Mouse (Mus musculus): ENCODE measurements at regions not wholly inside any gene's neighbourhood (a gene's known extent, or its start where the extent isn't known, plus 50 kb on each side); places are given as distances from the start of the nearest gene placed in this dataset.

DNA sequence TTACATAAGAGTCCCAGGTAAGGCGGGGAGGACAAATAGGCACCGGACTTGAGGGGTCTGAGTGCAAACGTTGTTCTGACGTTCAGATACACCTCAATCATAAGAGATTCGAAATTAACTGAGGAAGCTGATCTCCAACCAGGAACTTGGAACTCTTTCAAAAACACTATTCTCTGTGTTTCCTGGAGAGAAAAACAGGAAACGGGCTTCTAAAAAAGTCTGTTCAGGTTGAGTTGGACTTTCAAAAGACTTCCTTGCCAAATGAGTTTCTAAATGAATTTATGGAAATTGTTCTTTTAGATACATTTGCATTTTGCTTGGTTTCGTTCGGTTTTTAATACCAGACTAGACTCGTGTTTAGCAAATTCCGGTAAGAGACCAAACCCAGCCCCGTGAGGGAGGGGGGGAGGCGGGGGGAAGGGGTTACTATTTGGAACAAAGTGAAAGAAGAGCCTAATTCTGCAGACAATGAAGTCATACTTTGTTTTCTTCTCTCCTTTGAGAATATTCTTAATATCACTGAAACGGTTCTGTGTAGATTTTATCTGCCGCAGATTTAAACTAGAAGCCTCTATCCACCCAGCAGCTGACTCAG lies 432.3 kb upstream of the Acvr2a start:
- TF ChIP-seq GATA1 (IDR thresholded peaks at IDR 0.05; ENCODE audit: low read length): no peak

GRCm38 (mm10) chr2:48398504-48398903 lies 415.4 kb upstream of the Acvr2a start:
- TF ChIP-seq GATA1 (IDR thresholded peaks at IDR 0.05; ENCODE audit: low read length): no peak

- no peak for TF ChIP-seq GATA1 (IDR thresholded peaks at IDR 0.05; ENCODE audit: low read length)
Observed at GRCm38 (mm10) chr2:48399191-48399590, 414.7 kb upstream of the Acvr2a start.

DNA sequence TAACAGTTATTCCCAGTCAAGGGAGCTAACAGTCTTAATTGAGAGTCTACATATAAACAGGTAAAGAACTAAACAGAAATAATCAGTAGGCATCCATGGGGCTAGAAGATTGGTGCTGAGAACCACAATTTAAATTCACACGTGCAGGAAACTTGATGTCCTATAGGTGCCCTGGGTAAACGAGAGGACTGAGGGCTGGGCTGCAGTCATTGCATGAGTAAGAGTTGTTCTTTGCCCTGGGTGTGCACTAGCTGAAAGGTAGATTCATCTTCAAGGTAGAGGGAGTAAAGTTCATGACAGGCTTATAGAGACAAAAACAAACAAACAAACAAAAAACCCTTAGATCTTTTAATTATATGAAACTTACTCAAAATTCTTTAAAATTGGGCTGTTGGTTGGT lies 411.1 kb upstream of the Acvr2a start:
- no peak for TF ChIP-seq GATA1 (IDR thresholded peaks at IDR 0.05; ENCODE audit: low read length)

GRCm38 (mm10) chr2:48404460-48404859 lies 409.4 kb upstream of the Acvr2a start:
- TF ChIP-seq GATA1 (IDR thresholded peaks at IDR 0.05; ENCODE audit: low read length): no peak

- TF ChIP-seq GATA1 (IDR thresholded peaks at IDR 0.05; ENCODE audit: low read length): no peak
Observed at GRCm38 (mm10) chr2:48407876-48408275, 406.0 kb upstream of the Acvr2a start.

GRCm38 (mm10) chr2:48409876-48410275 lies 404.0 kb upstream of the Acvr2a start:
- TF ChIP-seq GATA1 (IDR thresholded peaks at IDR 0.05; ENCODE audit: low read length): no peak

GRCm38 (mm10) chr2:48411392-48411791 lies 402.5 kb upstream of the Acvr2a start:
- TF ChIP-seq GATA1 (IDR thresholded peaks at IDR 0.05; ENCODE audit: low read length): no peak

- TF ChIP-seq GATA1 (IDR thresholded peaks at IDR 0.05; ENCODE audit: low read length): no peak
Observed at GRCm38 (mm10) chr2:48412683-48413440, 401.0 kb upstream of the Acvr2a start.

- peak; percentile 56 for TF ChIP-seq GATA1 (IDR thresholded peaks at IDR 0.05; ENCODE audit: low read length)
Observed at GRCm38 (mm10) chr2:48414596-48415481, 399.1 kb upstream of the Acvr2a start.

DNA sequence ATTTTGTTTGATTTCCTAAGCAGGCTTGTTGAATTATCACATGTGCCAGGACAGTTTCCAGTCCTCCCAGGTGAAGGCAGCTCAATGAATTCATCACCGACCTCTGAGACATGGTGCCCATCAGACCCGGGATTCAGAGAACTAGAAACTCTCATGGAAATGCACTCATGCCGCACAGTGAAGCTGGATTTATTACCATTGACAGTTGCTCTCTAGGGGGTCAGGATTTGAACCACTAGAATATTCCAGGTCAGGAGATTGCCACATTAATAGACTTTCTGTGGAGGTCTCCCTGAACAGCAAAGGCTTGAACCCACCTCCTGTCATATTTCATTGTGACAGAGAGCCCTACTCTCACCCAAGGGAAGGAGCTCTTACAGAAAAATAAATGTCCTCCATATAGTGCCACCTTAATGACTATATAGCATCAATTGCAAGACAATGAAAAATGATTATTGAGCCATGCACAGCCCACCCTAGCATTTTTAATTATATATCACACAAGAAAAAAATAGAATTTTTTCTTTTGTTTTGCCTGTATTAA lies 397.6 kb upstream of the Acvr2a start:
- TF ChIP-seq GATA1 (IDR thresholded peaks at IDR 0.05; ENCODE audit: low read length): no peak

DNA sequence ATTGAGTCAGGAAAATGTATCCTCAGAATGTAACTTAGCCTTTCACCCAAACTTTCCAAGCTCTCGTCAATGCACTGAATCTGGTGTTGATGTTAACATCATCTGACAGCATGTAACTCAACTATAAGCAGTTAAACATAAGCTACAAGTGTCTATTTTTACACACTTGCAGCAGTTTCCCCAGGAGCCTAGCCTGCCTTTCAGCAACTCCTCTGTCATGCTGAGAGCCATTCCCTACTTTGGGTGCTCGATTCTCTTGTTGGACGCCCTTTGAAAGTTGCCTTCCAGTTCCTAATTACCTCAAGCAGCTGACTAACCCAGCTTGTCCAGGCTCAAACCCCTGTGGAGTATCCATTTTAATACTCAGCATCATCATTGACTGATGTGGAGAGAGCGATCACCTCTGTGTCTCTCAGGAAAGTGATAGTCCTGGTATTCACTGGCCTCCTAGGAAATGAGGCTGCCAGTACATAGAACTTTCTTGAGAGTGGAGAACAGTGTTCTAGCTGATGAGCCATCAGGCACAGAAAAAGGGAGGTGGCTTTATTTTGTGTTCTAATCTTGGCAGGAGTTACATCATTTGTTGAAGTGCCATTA lies 396.8 kb upstream of the Acvr2a start:
- TF ChIP-seq GATA1 (IDR thresholded peaks at IDR 0.05; ENCODE audit: low read length): no peak

- no peak for TF ChIP-seq GATA1 (IDR thresholded peaks at IDR 0.05; ENCODE audit: low read length)
Observed at GRCm38 (mm10) chr2:48420791-48421190, 393.1 kb upstream of the Acvr2a start.

- TF ChIP-seq GATA1 (IDR thresholded peaks at IDR 0.05; ENCODE audit: low read length): no peak
Observed at GRCm38 (mm10) chr2:48423861-48424442, 390.0 kb upstream of the Acvr2a start.

- TF ChIP-seq GATA1 (IDR thresholded peaks at IDR 0.05; ENCODE audit: low read length): no peak
Observed at GRCm38 (mm10) chr2:48424562-48424961, 389.3 kb upstream of the Acvr2a start.
